Mouse (Mus musculus) MEL (cell line): Measurements from ENCODE around the gene Gm21970.

Experiments
- CTCF ChIP-seq, 3 experiments: IDR thresholded peaks in 2 of 3; conservative IDR thresholded peaks in 1 of 3; 2 replicates each; pipeline ENCODE4 v1.5.1; 2011 to 2012; ENCODE audit warnings: low read length in 3 of 3, low read depth in 2 of 3, mild to moderate bottlenecking in 2 of 3, improper control_type of control experiment in 1 of 3, inconsistent platforms in 1 of 3, mixed read lengths in 1 of 3, moderate library complexity in 1 of 3; ENCODE audit not compliant: control insufficient read depth in 1 of 3, insufficient read depth in 1 of 3, poor library complexity in 1 of 3, severe bottlenecking in 1 of 3
- ELF1 ChIP-seq: IDR thresholded peaks from 2 replicates; pipeline ENCODE4 v1.6.1; 2014; ENCODE audit warnings: low read depth, mild to moderate bottlenecking, inconsistent platforms, low read length, improper control_type of control experiment, moderate library complexity
- EP300 ChIP-seq, 2 experiments: IDR thresholded peaks; 2 replicates each; pipeline ENCODE4 v1.6.1; 2011; ENCODE audit warnings: improper control_type of control experiment in 2 of 2, low read length in 2 of 2, low read depth in 1 of 2, mild to moderate bottlenecking in 1 of 2
- GABPA ChIP-seq: IDR thresholded peaks from 2 replicates; pipeline ENCODE4 v1.6.1; 2012; ENCODE audit warnings: low read depth, mild to moderate bottlenecking, inconsistent platforms, low read length, improper control_type of control experiment, moderate library complexity
- GATA1 ChIP-seq: IDR thresholded peaks from 2 replicates; pipeline ENCODE4 v1.6.1; 2011; ENCODE audit warnings: low read depth, low read length, improper control_type of control experiment
- KAT2A ChIP-seq: conservative IDR thresholded peaks from 2 replicates; pipeline ENCODE4 v1.6.1; 2012; ENCODE audit warnings: low read depth, low read length, improper control_type of control experiment, inconsistent platforms
- MYC ChIP-seq: IDR thresholded peaks from 2 replicates; pipeline ENCODE4 v1.6.1; 2011; ENCODE audit warnings: low read depth, mild to moderate bottlenecking, low read length, improper control_type of control experiment, moderate library complexity
- POLR2A ChIP-seq, 2 experiments: IDR thresholded peaks; 2 replicates each; pipeline ENCODE4 v1.6.1; 2011 to 2012; ENCODE audit warnings: low read length in 2 of 2, mild to moderate bottlenecking in 2 of 2, control low read depth in 1 of 2, improper control_type of control experiment in 1 of 2, low read depth in 1 of 2, moderate library complexity in 1 of 2; ENCODE audit not compliant: control insufficient read depth in 1 of 2, insufficient read depth in 1 of 2, poor library complexity in 1 of 2
- POLR2AphosphoS2 ChIP-seq: IDR thresholded peaks from 2 replicates; pipeline ENCODE4 v1.6.1; 2011; ENCODE audit warnings: low read length, improper control_type of control experiment
- SIN3A ChIP-seq: IDR thresholded peaks from 2 replicates; pipeline ENCODE4 v1.6.1; 2012; ENCODE audit warnings: low read length, improper control_type of control experiment, inconsistent platforms
- SMC3 ChIP-seq: IDR thresholded peaks from 2 replicates; pipeline ENCODE4 v1.6.1; 2011; ENCODE audit warnings: low read depth, low read length, improper control_type of control experiment
- TBP ChIP-seq: IDR thresholded peaks from 2 replicates; pipeline ENCODE4 v1.8.0; 2011; ENCODE audit warnings: low read depth, low read length, improper control_type of control experiment
- ZKSCAN1 ChIP-seq: IDR thresholded peaks from 2 replicates; pipeline ENCODE4 v1.6.1; 2012; ENCODE audit warnings: low read depth, mild to moderate bottlenecking, inconsistent platforms, low read length, improper control_type of control experiment, moderate library complexity

- no peak for TF ChIP-seq POLR2A (IDR thresholded peaks at IDR 0.05; ENCODE audit: control insufficient read depth in 1 of 2, insufficient read depth in 1 of 2, low read depth in 1 of 2, low read length in 2 of 2, poor library complexity in 1 of 2)
- TF ChIP-seq CTCF (IDR thresholded peaks at IDR 0.05 in 2 of 3, conservative IDR thresholded peaks at IDR 0.05 in 1 of 3; ENCODE audit: control insufficient read depth in 1 of 3, insufficient read depth in 1 of 3, low read depth in 2 of 3, low read length in 3 of 3, poor library complexity in 1 of 3, severe bottlenecking in 1 of 3), result no peak
- TF ChIP-seq EP300 (IDR thresholded peaks at IDR 0.05; ENCODE audit: low read depth in 1 of 2, low read length in 2 of 2), result no peak
- TF ChIP-seq ELF1, result no peak
- no peak for TF ChIP-seq SIN3A
- TF ChIP-seq KAT2A, result no peak
- no peak for TF ChIP-seq MYC
- no peak for TF ChIP-seq SMC3
- TF ChIP-seq GABPA, result no peak
- no peak for TF ChIP-seq GATA1
- no peak for TF ChIP-seq ZKSCAN1
- TF ChIP-seq TBP, result no peak
- TF ChIP-seq POLR2AphosphoS2, result no peak
These were observed 69.6 kb downstream of the Gm21970 start for GRCm38 (mm10) chr16:91461066-91461638.
